Mouse (Mus musculus): ENCODE results near the gene Gm1123. TPM values are rescaled to one million over a fixed set of nuclear protein-coding genes. Genes with fewer than 3 reads are reported as not detected.
A peak's percentile ranks its signal among the peaks of the same experiment; 100 is the strongest.

The Gm1123 gene
- polyA plus RNA-seq, 1 experiment from 2014 or later, result not detected

- no peaks in the 10 kb centered on the region for H3K36me3 ChIP-seq
- peaks cover 18% of the 10 kb centered on the region for H3K27me3 ChIP-seq (ENCODE audit: low read depth, poor library complexity, severe bottlenecking)
- WGBS, result 57% methylated on average over 9 of the region's 9 CpGs
- peaks cover 17% of the 10 kb centered on the region; the same call in 1 of the 2 replicates for H3K4me1 ChIP-seq
- no peak overlapping the region for H3K27ac ChIP-seq
- no peak for DNase-seq (ENCODE audit: low spot score)
- H3K9me3 ChIP-seq (replicated peaks), result no peaks in the 10 kb centered on the region
- H3K4me3 ChIP-seq, result peak overlapping the region; percentile 88
Observed at GRCm38 (mm10) chr9:98987131-98987530, 48.4 kb downstream of the Gm1123 start.

- peaks cover 17% of the 10 kb centered on the region; the same call in 1 of the 2 replicates for H3K4me1 ChIP-seq
- DNase-seq (ENCODE audit: low spot score), result no peak
- H3K36me3 ChIP-seq, result no peaks in the 10 kb centered on the region
- H3K9me3 ChIP-seq (replicated peaks), result no peaks in the 10 kb centered on the region
- H3K4me3 ChIP-seq, result peak overlapping the region; percentile 88
- H3K27ac ChIP-seq, result peak overlapping the region; percentile 88
- peaks cover 18% of the 10 kb centered on the region for H3K27me3 ChIP-seq (ENCODE audit: low read depth, poor library complexity, severe bottlenecking)
- under 1% methylated on average over 50 of the region's 50 CpGs for WGBS
Observed at GRCm38 (mm10) chr9:98986476-98987096, 48.9 kb downstream of the Gm1123 start.

DNA sequence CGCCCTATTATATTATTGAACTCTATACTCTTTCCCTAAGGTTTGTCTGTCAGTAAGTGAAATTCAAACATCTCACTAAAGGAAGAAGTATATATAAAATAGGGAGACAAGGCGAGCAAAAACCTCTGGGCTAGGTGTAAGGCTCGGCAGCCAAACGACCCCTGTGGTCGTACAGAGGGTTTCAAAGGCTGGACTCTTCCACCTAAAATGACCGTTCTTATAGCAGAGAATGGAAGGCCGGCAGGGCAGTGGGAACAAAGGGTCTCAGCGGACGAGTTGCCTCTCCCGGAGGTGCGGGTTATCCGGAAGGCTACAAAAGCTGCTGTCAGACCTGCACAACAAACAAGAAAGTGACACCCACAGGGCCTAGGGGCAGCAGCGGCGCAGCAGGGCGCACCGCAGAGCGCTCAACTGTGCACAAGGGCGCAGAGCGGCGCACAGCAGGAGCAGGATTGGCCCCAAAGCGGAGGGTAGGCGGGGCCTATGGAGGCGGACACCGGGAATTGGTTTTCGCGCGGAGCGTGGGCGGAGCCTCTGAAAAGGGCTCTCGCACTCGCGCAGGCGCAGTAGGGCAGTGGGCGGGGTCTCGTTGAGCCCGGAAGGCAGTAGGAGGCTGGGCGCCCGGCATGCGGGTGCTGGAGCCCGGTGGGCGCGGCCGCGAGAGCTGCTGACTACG, 49.6 kb downstream of the Gm1123 start, which contains the start of gene Faim:
Gene Faim, plus strand, starts transcription at position 574 of the 676 bp plus-strand sequence.
- peak; percentile 100 for DNase-seq (ENCODE audit: low spot score)
- 2% methylated on average over 45 of the region's 45 CpGs for WGBS
- peak within 1 kb of the TSS; percentile 88 for H3K4me3 ChIP-seq
- H3K9me3 ChIP-seq (replicated peaks), result no peaks in the 10 kb centered on the region
- peak within 1 kb of the TSS; percentile 88 for H3K27ac ChIP-seq
- peaks cover 18% of the 10 kb centered on the region for H3K27me3 ChIP-seq (ENCODE audit: low read depth, poor library complexity, severe bottlenecking)
- no peaks in the 10 kb centered on the region for H3K36me3 ChIP-seq
- H3K4me1 ChIP-seq, result peaks cover 17% of the 10 kb centered on the region; the same call in 1 of the 2 replicates

DNA sequence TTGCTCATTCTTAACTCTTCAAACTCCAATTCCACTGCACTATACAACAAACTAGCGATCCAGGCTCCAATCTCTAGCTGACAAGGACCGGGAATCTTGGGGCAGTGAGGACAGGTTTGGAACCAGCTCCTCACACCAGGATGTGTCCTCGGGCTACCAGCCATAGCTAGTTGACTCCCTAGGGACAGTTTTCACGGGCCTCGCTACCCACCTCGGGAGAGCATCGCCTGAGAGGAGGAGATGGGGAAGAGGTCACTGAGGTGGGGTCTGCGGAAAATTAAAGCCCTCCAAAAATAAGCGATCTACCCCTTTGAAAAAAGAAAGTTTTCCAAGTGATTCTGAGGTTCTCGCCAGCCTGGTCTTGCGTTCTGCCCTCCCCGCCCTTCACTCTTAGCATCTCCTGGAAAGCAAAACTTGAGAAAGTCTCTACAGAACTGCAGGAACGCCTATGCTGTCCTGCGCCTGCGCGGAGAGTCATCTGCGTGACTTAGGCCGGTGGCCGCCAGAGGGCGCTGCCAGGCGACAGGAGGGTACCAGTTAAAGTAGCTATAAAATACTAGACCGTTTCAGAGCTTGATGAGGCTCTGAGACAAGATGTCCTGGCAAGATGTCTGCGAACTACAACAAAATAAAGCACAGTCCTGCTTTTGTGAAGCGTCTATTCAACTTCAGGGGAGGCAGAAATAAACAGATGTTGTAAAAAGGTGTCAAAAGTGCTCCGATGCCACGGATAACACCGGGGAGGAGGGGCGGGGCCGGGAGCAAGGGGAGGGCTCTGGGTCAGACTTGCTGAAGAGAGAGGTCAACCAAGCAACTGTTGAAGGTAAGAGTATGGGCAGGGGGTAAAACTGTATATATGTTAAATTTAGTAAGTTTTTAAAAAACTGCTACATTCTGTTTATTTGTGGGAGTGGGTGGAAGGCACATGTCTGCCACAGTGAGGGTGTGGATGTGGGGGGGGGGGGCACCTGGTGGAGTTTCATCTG, 55.8 kb downstream of the Gm1123 start:
- peak overlapping the region; percentile 47 for H3K4me3 ChIP-seq
- H3K4me1 ChIP-seq, result peaks cover 11% of the 10 kb centered on the region
- no peaks in the 10 kb centered on the region for H3K36me3 ChIP-seq
- H3K9me3 ChIP-seq (replicated peaks), result no peaks in the 10 kb centered on the region
- peak overlapping the region; percentile 46; the same call in 1 of the 2 replicates for H3K27ac ChIP-seq
- peak; percentile 96 for DNase-seq (ENCODE audit: low spot score)
- WGBS, result 5% methylated on average over 29 of the region's 29 CpGs
- H3K27me3 ChIP-seq (ENCODE audit: low read depth, poor library complexity, severe bottlenecking), result peaks cover 52% of the 10 kb centered on the region

DNA sequence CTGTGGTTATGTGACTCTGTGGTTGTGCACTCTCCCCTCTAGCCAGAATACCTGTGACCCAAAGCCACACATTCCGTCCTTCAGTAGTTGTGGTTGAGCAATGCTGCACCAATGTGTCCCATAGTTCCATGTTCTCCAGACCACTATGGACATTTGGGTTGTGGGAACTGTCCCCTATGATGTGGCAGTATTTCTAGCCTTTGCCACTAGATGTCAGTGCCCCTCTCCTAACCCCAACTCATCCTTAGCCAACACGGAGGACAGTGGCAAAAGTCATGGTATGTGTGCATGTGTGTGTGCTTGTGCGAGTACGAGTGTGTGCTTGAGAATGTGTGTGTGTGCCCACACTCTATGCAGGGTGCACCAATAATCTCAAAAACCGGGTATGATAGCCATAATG, 59.0 kb downstream of the Gm1123 start:
- H3K36me3 ChIP-seq, result no peaks in the 10 kb centered on the region

DNA sequence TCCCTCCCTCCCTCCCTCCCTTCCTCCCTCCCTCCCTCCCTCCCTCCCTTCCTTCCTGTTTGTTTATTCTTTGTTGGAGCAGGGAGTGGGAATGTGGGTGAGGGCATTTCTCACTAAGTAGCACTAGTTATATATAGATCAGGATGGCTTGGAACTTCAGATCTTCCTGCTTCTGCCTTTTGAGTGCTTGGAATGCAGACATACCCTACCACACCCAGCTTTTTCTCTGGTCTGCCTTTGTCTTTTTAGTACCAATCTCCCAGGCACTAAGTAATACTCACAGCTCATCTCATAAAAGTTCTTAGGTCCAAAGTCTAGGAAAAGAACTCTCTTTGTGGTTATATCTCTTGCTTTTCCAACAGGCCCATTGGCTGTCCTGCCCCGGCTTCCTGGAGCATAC, 59.4 kb downstream of the Gm1123 start:
- Histone ChIP-seq H3K4me1 (peaks cover 28% of the 10 kb centered on the region), H3K9me3 (replicated peaks) (no peaks in the 10 kb centered on the region), H3K27me3 (ENCODE audit: low read depth, poor library complexity, severe bottlenecking) (peaks cover 70% of the 10 kb centered on the region), H3K4me3 (no peak overlapping the region), H3K27ac (no peak overlapping the region), H3K36me3 (no peaks in the 10 kb centered on the region)
- 88% methylated on average over 1 of the region's 1 CpGs for WGBS
- DNase-seq (ENCODE audit: low spot score), result no peak

More for the DNA sequence above, 59.0 kb downstream of the Gm1123 start:
- Histone ChIP-seq H3K27ac (no peak overlapping the region), H3K4me3 (no peak overlapping the region), H3K9me3 (replicated peaks) (no peaks in the 10 kb centered on the region), H3K27me3 (ENCODE audit: low read depth, poor library complexity, severe bottlenecking) (peaks cover 66% of the 10 kb centered on the region), H3K4me1 (peaks cover 28% of the 10 kb centered on the region)
- no peak for DNase-seq (ENCODE audit: low spot score)
- WGBS, result 48% methylated on average over 5 of the region's 5 CpGs

GRCm38 (mm10) chr9:98974898-98975297, 60.6 kb downstream of the Gm1123 start:
- peaks cover 82% of the 10 kb centered on the region for H3K27me3 ChIP-seq (ENCODE audit: low read depth, poor library complexity, severe bottlenecking)
- DNase-seq (ENCODE audit: low spot score), result no peak
- no peak overlapping the region for H3K27ac ChIP-seq
- WGBS, result 39% methylated on average over 2 of the region's 2 CpGs
- no peaks in the 10 kb centered on the region; the same call in 1 of the 2 replicates for H3K9me3 ChIP-seq (replicated peaks)
- peaks cover 25% of the 10 kb centered on the region for H3K4me1 ChIP-seq
- H3K36me3 ChIP-seq, result no peaks in the 10 kb centered on the region
- H3K4me3 ChIP-seq, result no peak overlapping the region

GRCm38 (mm10) chr9:98973561-98973960, 62.0 kb downstream of the Gm1123 start:
- H3K27ac ChIP-seq, result peak overlapping the region; percentile 74
- H3K4me3 ChIP-seq, result peak overlapping the region; percentile 55
- peaks cover 17% of the 10 kb centered on the region for H3K4me1 ChIP-seq
- 4% methylated on average over 7 of the region's 7 CpGs for WGBS
- H3K36me3 ChIP-seq, result no peaks in the 10 kb centered on the region
- no peaks in the 10 kb centered on the region; the same call in 1 of the 2 replicates for H3K9me3 ChIP-seq (replicated peaks)
- DNase-seq (ENCODE audit: low spot score), result peak; percentile 52
- peaks cover 91% of the 10 kb centered on the region for H3K27me3 ChIP-seq (ENCODE audit: low read depth, poor library complexity, severe bottlenecking)

DNA sequence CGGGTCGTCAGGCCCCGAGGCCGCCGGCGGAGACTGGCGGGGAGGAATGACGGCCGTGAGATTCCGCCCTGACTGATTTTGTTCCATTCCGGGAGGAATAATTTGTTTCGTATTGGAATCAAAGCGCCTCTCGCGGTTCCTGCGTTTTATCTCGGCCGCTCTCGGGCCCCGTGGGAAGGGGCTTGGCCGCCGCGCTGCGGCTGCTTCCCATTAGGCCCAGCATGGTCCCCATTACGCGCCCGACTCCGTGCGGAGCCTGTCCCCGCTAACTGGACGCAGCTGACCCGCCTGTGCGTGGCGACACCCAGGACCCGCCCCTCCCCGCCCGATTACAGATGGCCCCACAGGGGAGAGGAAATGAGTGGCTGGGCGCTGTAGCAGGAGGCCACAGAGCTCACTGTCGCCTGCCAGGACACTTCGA, 62.4 kb downstream of the Gm1123 start:
- under 1% methylated on average over 40 of the region's 40 CpGs for WGBS
- H3K4me3 ChIP-seq, result peak overlapping the region; percentile 55
- no peaks in the 10 kb centered on the region for H3K36me3 ChIP-seq
- no peaks in the 10 kb centered on the region; the same call in 1 of the 2 replicates for H3K9me3 ChIP-seq (replicated peaks)
- peak overlapping the region; percentile 74 for H3K27ac ChIP-seq
- H3K4me1 ChIP-seq, result peaks cover 17% of the 10 kb centered on the region
- peaks cover 96% of the 10 kb centered on the region for H3K27me3 ChIP-seq (ENCODE audit: low read depth, poor library complexity, severe bottlenecking)
- peak; percentile 83 for DNase-seq (ENCODE audit: low spot score)

- H3K27ac ChIP-seq, result no peak overlapping the region
- WGBS, result 2% methylated on average over 18 of the region's 18 CpGs
- H3K36me3 ChIP-seq, result no peaks in the 10 kb centered on the region
- H3K4me3 ChIP-seq, result no peak overlapping the region
- H3K4me1 ChIP-seq, result peaks cover 4% of the 10 kb centered on the region; the same call in 1 of the 2 replicates
- H3K27me3 ChIP-seq (ENCODE audit: low read depth, poor library complexity, severe bottlenecking), result peaks cover 98% of the 10 kb centered on the region
- DNase-seq (ENCODE audit: low spot score), result peak; percentile 75
- H3K9me3 ChIP-seq (replicated peaks), result no peaks in the 10 kb centered on the region; the same call in 1 of the 2 replicates
Observed at GRCm38 (mm10) chr9:98965084-98965483, 70.4 kb downstream of the Gm1123 start.

- H3K36me3 ChIP-seq, result no peaks in the 10 kb centered on the region
- no peak overlapping the region for H3K27ac ChIP-seq
- no peak overlapping the region for H3K4me3 ChIP-seq
- H3K4me1 ChIP-seq, result peaks cover 4% of the 10 kb centered on the region; the same call in 1 of the 2 replicates
- DNase-seq (ENCODE audit: low spot score), result peak; percentile 45
- 6% methylated on average over 18 of the region's 18 CpGs for WGBS
- H3K27me3 ChIP-seq (ENCODE audit: low read depth, poor library complexity, severe bottlenecking), result peaks cover 99% of the 10 kb centered on the region
- H3K9me3 ChIP-seq (replicated peaks), result no peaks in the 10 kb centered on the region
Observed at GRCm38 (mm10) chr9:98963661-98964060, 71.9 kb downstream of the Gm1123 start.

GRCm38 (mm10) chr9:98962478-98963142, 72.9 kb downstream of the Gm1123 start:
- under 1% methylated on average over 20 of the region's 20 CpGs for WGBS
- Histone ChIP-seq H3K4me3 (no peak overlapping the region), H3K27ac (no peak overlapping the region), H3K36me3 (no peaks in the 10 kb centered on the region), H3K9me3 (replicated peaks) (no peaks in the 10 kb centered on the region), H3K27me3 (ENCODE audit: low read depth, poor library complexity, severe bottlenecking) (peaks cover 98% of the 10 kb centered on the region), H3K4me1 (peaks cover 4% of the 10 kb centered on the region; the same call in 1 of the 2 replicates)
- peak; percentile 50 for DNase-seq (ENCODE audit: low spot score)
